Mouse (Mus musculus): ENCODE data around the gene Slc5a6. TPM values are rescaled to one million over a fixed set of nuclear protein-coding genes. Genes with fewer than 3 reads are reported as not detected.

Gene Slc5a6
- polyA plus RNA-seq (2012; rRNA removed), result 33.1 and 35.2 TPM in 2 replicates

DNA sequence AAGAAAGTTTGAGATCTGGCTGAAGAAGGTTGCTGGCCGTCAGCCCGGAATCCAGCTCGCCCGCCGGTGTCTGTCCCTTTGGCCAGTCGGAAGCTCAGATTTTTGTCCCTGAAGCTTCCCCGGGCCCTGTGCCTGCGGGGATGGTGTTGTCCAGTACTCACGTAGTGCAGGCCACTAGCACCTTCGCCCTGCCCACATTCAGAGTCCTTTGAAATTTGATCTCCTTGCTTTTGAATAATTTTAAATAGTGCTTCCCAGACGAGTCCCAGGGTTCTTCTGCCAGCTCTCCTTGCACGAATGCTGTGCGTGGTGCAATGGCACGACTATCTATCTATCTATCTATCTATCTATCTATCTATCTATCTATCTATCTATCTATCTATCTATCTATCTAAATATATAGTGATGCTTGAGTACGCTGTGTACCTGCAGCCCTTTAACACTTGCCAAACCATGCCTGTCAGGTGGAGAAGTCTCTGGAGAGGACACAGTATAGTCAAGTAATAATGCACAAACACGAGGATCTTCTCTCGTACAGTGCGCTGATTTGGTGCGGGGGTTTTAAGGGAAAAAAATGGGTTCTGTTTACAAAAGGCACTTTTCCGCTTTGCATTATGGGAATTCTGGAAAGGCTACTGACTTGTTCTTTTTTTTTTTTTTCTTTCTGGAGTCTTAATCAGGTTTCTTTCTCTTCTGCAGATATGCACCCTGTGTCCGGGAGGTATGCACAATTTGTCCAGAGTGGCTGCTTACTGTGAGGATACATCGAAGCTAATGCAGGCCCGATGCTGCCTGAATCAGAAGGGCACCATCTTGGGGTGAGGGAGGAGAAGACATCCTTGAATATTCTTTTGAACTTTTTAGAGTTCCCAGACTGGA, at the start of gene Slc5a6:
Slc5a6 (minus strand) TSS at position 162 of the 879 bp plus-strand sequence.
- peak; percentile 52 to 63 for DNase-seq (ENCODE audit: extremely low spot score in 1 of 2, low spot score in 1 of 2)

DNA sequence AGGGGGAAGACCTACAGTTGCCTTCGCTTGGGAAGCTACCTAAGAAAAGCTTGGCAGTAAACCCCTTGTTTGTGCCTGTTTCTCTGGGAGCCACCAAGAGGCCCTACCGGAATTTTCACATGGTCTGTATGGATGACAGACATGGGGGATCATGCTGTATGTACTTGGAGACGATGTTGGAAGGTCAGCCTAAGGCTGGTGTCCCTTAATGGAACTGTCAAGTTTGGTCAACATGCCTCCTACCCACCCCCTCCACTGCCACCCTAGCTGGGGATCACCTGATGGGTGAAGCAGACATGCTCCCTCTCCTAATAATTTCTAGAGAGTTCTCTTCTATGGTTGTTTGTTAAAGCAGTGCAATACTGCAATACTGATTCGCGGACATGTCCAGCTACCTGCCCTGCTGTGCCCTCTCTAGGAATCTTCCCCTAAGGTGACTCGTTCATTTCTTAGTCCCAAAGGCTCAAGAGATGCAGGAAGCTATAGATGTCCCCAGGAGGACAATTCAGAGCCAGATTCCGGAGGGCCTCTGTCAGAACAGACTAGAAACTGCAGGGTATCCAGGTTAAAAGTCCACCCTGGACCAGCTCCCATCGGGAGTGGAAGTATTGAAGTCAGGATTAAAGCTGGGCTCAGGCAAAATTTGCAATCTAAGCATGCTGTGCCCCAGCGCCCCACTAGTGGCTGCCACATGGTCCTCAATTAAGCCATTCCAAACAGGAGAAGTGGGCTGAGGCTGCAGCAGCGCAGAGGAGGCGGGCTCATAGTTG, 47.2 kb upstream of the Slc5a6 start:
- DNase-seq (ENCODE audit: extremely low spot score in 1 of 2, low spot score in 1 of 2), result no peak

DNA sequence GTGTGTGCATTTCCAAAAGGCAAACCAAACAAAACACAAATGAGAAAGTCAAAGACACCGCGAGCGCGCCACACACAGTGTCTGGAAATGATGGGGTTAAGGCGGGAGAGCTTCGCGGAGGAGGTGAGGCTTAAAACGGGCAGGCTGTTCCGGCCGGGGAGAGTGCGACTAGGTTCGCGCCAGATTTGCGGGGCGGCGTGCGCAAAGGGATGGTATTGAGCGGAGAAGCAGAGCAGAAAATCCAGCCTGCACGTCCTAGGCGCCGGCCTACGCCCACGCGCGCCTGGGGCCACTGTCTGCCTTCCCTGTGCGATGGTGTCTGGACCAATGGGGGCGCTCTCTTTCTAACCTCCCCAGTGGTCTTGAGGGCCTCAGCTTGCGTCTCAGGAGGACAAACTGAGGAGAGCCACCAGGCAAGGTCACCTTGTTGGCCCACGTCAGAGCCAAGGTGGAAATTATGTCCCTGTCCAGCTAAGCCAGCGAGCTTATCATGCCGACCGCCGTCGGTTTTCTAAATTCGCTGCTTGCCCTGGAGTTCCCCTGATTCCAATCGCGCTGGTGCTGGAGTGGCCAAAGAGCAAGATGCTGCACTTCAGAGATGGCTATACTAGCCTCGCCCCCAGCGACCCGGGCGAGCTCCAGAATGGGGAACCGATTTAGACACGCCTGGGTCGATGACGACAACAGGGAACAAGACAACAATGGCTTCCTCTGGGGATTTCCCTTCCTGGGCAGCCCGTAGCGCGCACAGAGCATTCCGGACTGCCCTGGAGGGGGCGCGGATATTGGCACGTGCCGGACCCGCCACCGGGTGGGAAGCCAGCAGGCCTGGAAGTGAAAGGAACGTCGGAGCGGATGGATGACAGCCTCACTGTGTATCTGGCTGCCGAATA, 46.3 kb upstream of the Slc5a6 start:
- DNase-seq (ENCODE audit: extremely low spot score in 1 of 2, low spot score in 1 of 2), result peak in 1 of 2 experiments; percentile 69

DNA sequence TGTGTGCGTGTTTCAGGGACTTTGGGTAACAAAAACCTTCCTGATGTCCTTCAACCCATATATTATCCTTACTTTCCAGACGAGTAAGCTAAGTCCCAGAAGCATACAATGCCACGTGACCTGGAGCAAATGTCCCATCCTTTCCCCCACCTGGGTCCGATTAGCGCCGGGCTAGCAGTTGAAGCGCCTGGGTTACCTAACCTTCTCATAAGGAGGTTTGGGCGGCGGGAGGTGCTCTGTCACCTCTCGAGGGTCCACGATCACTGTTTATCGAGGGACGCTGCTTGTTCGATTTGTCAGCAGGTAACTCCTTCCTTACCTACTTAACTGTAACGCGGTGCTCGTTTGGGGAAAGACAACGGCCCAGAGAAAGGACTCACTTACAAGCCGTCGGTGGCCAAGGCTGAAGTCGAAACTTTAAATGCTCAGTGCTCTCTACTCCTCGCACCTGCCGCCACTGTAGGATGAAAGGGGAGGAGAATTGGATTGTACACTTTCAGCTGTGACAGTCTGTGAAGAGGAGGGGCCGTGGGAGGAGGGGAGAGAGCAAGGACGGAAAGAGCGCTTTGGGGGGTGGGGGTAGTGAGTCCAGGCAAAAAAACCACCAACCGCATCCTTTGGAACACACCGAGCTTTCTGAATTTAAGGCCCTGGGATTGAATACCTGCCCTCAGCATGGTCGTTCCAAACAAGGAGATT, 45.5 kb upstream of the Slc5a6 start:
- DNase-seq (ENCODE audit: extremely low spot score in 1 of 2, low spot score in 1 of 2), result no peak

- DNase-seq (ENCODE audit: extremely low spot score in 1 of 2, low spot score in 1 of 2), result peak in 1 of 2 experiments; percentile 66
Measured at GRCm38 (mm10) chr5:31093151-31094041, 44.7 kb upstream of the Slc5a6 start.

DNA sequence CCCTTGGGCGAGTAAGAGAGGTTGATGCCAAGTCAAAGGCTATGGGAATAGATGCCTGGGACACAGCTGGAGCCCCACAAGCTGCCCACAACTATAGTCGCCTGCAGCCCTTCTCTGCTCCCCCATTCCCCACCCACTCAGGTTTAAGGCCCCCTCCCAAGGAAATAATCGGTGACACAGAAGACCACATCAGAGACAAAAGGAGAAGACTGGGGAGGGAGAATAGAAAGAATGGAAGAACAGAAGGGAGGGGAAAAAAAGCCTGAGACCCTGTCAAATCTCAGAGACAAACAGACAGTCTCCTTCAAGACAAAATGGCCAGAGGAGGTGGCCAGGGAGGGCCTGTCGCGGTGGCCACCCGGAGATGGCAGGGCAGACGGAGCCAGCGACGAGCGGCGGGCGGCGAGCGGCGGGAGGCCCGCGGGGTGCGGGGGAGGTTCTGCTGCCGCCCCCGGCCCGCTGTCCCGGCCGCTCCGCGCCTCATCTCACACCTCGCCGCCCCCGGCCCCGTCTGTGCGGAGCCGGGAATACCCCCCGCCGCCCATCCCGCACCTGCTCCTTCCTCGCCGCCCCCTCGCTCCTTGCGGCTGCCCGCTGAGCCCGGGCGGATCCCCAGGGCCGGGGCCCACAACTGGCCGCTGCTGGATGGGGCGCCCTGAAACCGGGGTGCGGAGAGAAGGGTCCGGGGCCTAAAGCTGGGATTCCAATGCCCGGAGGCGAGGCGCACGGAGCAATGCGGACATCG, 43.7 kb upstream of the Slc5a6 start:
- DNase-seq (ENCODE audit: extremely low spot score in 1 of 2, low spot score in 1 of 2), result peak in 1 of 2 experiments; percentile 72

GRCm38 (mm10) chr5:31087131-31087530, 38.4 kb upstream of the Slc5a6 start:
- DNase-seq (ENCODE audit: extremely low spot score in 1 of 2, low spot score in 1 of 2), result peak in 1 of 2 experiments; percentile 47

- no peak for DNase-seq (ENCODE audit: extremely low spot score in 1 of 2, low spot score in 1 of 2)
Measured at GRCm38 (mm10) chr5:31086606-31087005, 37.9 kb upstream of the Slc5a6 start.

GRCm38 (mm10) chr5:31083949-31084348, 35.2 kb upstream of the Slc5a6 start:
- DNase-seq (ENCODE audit: extremely low spot score in 1 of 2, low spot score in 1 of 2), result no peak

GRCm38 (mm10) chr5:31082935-31083625, 34.4 kb upstream of the Slc5a6 start:
- DNase-seq (ENCODE audit: extremely low spot score in 1 of 2, low spot score in 1 of 2), result no peak

DNA sequence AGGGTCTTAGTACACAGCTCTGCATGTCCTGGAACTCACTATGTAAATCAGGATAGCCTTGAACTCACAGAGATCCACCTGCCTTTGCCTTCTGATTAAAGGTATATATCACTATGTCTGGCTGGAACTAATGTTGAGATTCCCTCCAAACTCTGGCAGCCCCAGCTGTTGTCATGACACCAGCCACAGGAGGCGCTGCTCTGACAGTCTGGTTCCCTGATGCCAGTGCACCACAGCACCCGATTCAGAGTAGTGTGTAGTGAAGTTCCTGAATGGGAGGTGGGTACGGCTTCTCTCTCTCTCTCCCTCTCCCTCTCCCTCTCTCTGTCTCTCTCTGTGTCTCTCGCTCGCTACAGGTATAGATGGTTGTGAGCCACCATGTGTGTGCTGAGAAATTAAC, 33.6 kb upstream of the Slc5a6 start:
- DNase-seq (ENCODE audit: extremely low spot score in 1 of 2, low spot score in 1 of 2), result peak in 1 of 2 experiments; percentile 74

DNA sequence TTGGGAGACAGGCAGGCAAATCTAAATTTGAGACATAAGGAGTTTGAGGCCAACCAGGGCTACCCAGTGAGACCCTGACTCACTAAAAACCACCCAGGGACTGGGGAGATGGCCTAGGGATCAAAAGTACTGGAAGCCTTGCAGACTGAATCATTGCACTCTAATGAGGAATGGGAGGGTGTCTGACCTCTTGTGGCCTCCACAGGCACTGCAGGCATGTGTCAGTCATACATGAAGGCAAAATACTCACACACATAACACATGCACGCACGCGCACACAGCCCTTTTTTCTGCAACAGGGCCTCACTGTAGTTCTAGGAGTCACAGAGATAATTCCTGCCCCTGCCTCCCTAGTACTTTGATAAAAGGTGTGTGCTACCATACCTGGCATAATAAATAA, 32.7 kb upstream of the Slc5a6 start:
- DNase-seq (ENCODE audit: extremely low spot score in 1 of 2, low spot score in 1 of 2), result peak in 1 of 2 experiments; percentile 57

DNA sequence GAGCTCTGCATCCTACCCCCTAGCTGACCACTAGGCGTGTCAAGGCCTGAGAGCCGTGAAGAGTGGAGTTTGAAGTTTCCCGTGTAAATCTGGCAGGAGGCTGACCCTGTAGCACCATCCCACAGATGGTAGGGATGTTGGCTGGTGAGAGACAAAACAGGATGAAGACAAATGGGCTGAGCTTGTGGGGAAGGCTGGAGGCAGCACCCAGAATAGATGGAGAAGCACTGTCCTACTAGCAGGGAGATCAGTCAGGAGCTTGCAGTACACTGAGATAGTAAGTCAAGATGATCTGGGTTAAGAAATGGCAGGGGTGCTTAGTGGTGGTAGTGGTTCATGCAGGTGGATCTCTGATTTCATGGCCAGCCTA, 32.1 kb upstream of the Slc5a6 start:
- no peak for DNase-seq (ENCODE audit: extremely low spot score in 1 of 2, low spot score in 1 of 2)

- peak; percentile 63 to 79 for DNase-seq (ENCODE audit: extremely low spot score in 1 of 2, low spot score in 1 of 2)
Measured at GRCm38 (mm10) chr5:31080059-31080794, 31.5 kb upstream of the Slc5a6 start.

DNA sequence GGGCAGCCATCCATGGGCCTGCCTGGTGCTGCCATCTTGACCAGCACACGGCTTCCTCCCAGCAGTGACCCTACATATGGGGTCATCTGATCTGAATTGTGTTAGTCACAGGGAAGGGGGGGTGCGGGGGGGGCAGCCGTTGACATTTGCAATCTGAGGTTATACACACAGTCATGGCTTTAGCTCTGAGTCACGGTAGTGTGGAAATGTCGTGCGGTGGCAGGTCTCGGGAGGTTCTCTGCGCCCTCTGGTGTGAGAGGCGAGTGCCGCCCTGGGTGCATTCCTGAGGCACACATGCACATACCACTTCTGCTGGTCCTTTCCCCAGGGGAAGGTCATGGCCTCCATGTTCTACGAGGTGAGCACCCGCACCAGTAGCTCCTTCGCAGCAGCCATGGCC, 27.6 kb upstream of the Slc5a6 start:
- DNase-seq (ENCODE audit: extremely low spot score in 1 of 2, low spot score in 1 of 2), result no peak

DNA sequence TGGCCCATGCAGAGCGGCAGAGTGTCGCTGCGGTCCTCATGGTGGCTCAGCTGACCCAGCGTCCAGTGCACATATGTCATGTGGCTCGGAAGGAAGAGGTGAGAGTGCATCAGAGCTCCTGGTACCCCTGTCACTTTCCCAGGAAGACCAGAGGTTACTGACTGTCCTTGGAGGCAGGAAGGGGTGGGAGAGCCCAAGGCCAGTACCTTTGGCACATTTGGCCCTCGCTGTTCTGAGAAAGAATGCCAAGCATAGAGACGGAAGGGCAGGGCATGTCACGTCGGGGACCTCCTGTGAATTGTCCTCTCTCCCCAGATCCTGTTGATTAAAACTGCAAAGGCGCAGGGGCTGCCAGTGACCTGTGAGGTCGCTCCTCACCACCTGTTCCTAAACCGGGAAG, 24.5 kb upstream of the Slc5a6 start:
- DNase-seq (ENCODE audit: extremely low spot score in 1 of 2, low spot score in 1 of 2), result no peak

- no peak for DNase-seq (ENCODE audit: extremely low spot score in 1 of 2, low spot score in 1 of 2)
Measured at GRCm38 (mm10) chr5:31071821-31072220, 23.1 kb upstream of the Slc5a6 start.
